Mouse (Mus musculus) kidney, postnatal 10 days (tissue): Measurements from ENCODE around the gene Vegfb.

Experiments used
- DNase-seq: peaks from one replicate; pipeline ENCODE4 v3.0.0; 2021; ENCODE audit warnings: mixed read lengths

The Vegfb gene

DNA sequence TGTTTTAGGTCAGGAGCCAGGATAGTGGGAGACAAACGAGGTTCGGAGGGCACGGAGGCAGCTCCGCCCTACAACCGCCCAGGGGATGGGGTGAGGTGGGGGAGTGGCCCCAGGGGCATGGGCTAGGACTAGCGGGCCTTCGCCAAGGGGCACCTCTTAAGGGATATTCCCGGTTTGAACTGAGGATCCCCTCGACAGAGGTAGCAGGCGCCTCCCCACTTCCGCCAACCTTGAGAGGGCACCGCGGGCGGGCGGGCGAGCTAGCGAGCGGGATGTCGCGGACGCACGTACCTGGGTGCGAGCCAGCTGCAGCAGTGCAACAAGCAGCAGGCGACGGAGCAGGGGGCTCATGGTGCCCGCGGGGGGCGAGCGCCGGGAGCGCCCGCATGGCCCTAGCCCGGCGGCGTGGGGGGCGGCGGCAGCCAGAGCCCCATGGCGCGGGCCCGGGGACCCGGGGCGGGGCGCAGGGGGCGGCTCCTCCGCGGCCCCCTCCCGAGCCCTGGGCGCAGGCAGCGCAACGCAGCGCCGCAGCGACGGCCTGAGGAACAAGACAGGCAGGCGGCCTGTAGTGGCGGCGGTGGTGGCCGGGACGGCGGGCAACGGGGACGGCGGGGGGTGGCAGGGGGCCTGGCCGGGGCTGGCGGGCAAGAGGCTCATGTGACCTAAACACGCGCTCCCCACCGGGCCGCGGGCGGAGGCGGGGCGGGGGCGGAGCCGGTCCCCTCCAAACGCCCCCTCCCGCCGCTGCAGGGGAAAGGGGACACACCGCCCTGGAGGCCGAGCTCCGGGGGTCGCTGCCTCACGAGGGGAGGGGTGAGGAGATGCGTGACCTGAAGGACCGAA, at the start of gene Vegfb:
Gene Vegfb, minus strand, starts transcription at position 591 of the 843 bp plus-strand sequence.
- peak; percentile 84 for DNase-seq

DNA sequence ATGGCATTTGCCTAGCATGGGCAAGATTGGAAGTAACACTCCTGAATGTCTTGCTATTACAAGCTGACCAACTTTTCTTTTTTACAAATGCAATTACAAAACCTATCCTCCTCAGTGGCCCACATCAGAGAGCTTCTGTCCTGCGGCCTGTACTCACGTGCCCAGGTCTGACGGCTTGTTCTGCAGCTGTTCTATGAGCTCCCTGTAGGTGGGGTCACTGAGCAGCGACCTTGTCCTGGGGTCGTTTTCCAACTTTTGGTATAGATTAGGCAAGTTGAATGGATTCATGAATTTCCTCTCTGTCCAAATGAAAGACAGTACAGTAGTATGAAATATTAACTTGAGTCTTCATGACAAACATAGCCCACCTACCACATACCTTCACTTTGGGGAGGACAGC, 46.6 kb upstream of the Vegfb start:
- no peak for DNase-seq

DNA sequence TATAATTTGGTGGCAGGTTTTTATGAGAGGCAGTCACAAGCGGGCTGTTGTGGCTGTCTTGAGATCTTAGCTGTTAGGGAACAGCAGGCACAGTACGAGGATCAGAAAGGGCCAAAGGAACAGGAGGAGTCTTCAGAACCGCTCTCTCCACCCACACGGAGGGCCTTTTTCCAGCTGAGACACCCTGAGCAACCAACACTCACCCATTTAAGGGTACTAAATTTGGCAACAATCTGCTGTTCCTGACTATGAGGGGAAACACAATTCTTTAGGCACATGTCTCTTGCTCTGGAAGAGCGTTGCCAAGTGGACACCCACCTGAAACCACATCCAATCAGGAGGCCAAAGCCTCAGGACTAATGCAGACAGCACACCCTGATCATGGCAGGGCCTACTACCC, 42.1 kb upstream of the Vegfb start:
- no peak for DNase-seq

DNA sequence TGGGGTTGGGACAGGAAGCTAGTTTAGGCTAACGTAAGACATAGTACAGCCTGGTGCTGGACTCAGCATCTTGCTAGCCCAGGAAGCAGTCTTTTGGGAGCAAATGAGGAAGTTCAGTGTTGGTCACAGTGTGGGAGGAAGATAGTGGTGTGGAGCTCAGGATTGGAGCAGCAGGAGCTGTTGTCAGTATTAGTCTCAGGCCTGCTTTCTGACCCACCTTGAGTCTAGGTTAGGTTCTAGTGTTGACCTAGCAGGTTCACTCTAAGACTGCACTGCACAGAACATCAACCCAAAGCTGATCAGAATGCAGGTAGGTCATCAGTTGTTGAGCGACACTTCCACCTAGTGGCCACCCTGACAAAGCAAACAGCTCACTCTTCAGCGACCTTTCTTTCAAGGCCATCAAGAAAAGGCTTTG, 32.8 kb upstream of the Vegfb start:
- DNase-seq: peak; percentile 75

DNA sequence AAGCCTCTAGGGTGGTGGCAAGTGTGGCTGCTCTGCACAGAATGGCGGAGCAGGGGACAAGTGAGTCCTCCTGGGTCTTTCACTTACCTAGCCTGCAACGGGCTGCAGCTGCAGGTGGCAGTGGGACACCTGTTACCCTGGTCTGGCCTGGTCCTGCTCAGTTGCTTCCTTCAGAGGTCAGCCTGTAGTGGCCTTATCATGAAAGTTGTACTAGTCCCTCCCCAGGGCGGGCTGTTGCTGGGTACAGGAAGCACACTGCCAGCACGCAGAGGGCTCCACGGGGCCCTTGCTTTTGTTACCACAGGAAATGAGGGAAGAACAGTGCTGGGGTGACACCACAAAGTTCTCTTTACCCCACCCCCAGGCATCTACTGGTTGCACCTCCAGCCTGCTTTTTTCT, 31.7 kb upstream of the Vegfb start, which contains the start of gene Fermt3:
Gene Fermt3, minus strand, starts transcription at position 279 of the 400 bp plus-strand sequence.
- peak; percentile 44 for DNase-seq

DNA sequence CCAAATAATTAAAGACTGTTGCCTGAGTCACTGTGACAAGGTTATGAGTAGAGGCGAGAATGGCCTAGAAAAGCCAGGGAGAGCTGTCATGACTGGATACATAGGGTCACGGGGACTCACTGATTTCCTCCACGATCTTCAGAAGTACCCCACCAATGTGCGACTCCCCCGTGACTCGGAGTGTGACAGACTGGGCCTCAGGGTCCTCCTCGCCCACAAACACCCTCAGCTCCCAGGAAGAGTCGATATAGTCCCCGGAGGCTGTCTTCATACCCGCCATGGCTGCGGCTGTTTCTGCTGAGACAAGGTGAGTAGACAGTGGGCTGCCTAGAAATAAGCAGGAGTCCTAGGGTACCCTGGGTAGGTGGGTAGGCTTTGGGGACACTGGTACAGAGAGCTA, 31.1 kb upstream of the Vegfb start:
- DNase-seq: no peak

DNA sequence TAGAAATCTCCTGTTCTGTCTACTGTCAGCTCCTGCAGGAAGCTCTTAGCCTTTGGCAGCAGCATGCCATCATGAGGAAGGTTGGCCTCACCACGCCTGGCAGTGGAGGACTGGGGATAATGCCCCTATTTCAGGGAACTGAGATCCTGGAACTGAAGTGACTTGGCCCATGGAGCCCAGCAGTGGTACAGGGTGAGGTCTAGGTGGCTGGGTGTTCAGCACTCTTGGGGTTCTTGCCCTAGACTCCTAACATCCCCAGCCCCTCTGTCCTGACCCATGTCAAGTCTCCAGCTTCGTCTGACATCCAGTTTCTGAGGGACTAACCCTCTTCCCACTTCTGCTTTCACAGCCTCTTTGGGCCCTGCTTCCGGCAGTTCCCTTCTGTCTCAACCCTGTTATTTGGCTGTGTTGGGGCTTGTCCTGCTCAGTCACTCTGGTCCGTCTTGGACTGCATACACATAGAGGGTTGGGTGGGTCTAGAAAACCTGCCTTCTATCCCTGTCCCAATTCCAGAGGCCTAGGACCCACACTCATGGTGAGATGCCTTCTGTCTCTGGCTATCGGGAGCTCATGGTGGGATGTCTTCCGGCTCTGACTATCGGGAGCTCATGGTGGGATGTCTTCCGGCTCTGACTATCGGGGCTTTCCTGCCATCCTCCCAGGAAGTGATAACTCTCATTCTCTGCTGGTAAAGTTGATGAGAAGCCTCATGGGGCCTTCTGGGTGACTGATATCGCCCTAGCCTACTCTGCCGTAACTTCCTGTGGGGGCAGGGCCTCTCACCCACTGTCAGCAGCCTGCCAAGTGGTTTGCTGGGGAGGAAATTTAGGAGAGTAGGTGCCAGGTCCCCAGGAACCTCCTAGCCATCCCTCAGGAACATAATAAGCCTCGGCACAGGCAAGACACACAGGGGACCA, 30.3 kb upstream of the Vegfb start:
- DNase-seq: no peak

DNA sequence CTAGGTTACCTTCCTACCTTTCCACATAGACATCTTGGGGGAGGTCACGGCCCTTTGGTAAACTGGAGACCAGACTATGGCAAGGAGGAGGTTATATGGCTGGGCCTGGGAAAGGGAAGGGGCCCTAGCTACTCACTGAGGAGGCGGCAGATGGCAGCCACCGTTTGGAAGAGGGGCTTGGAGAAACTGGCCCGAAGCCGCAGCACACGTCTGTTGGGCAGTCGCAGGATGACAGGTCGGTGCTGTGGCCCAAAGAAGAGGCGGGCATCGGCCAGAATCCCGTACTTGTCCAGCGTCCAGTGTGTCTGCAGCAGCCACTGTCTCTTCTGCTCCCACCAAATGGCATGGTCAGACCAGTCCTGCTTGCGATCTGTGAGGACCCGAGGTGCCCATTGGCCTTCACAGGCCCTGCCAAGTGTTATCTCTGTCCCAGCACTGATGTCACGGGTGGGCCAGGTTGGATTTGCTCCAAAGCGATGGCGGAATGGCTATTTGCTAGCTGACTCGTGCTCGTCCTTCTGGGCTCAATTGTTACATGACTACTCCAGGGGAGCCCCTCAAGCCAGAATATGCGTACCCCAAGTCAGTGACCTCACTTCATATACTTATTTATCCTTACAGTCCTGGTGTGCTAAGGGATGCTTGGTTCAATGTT, 27.2 kb upstream of the Vegfb start:
- no peak for DNase-seq

DNA sequence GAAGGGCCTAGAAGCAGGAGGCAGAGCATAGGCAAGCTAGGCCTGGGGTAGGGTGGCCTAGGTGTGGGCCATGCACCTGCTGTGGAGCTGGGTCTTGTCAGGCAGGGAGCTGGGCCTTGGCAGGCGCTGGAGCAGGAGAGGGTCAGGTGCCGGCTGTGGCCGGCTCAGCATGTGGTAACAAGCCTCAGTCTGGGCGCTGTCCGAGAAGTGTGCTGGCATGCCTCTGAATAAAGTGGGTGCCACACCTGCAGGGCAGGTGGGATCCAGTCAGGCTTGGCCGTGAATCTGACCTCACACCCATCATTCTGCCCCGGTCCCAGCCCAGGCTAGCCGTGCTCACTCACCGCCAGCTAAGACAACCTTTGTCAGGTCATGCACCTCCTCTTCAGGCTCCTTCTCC, 26.5 kb upstream of the Vegfb start:
- no peak for DNase-seq

DNA sequence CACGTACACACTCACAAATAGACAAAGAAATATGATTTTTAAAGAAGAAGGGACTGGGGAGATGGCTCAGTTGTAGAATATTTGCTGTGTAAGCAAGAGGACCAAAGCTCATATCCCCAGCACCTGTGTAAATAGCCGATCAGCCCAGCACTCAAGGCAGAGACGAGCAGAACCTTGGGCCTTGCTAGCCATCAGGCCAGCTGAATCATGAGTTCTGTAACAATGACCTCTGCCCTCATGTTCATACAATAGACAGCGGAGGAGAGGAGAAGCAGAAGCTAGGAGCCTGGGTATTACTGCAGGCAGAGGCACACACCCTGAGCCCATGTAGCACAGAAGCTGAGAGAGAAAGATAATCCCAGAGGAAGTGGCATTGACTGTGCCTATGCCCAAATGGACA, 25.0 kb upstream of the Vegfb start:
- no peak for DNase-seq

DNA sequence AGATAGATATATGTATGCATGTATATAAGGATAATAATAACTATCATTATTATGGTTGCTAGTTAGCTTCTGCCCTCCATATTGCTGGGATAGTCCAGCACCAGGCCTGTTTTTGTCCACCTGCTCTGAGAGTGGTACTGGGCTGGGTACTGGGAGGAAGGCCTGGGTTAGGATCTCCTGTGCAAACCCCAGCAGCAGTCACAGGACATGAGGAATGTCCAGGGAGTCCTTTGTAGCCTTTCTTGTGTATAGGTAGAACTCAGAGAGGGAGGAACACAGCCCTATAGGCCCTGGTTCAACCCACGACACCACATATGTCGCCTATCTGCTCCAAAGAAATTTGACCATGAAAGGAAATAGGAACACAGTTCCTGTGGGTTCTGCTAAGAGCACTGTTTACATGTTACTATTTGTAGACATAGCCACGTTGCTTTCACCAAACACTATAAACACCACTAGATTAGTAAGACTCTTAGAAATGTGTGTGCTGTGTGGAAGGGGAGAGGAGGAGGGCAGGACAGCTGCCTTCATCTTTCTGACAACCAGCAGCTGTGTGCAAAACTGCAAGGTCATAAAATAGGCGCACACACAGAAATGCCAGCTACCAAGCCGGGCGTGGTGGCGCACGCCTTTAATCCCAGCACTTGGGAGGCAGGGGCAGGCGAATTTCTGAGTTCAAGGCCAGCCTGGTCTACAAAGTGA, 19.6 kb upstream of the Vegfb start:
- DNase-seq: no peak

DNA sequence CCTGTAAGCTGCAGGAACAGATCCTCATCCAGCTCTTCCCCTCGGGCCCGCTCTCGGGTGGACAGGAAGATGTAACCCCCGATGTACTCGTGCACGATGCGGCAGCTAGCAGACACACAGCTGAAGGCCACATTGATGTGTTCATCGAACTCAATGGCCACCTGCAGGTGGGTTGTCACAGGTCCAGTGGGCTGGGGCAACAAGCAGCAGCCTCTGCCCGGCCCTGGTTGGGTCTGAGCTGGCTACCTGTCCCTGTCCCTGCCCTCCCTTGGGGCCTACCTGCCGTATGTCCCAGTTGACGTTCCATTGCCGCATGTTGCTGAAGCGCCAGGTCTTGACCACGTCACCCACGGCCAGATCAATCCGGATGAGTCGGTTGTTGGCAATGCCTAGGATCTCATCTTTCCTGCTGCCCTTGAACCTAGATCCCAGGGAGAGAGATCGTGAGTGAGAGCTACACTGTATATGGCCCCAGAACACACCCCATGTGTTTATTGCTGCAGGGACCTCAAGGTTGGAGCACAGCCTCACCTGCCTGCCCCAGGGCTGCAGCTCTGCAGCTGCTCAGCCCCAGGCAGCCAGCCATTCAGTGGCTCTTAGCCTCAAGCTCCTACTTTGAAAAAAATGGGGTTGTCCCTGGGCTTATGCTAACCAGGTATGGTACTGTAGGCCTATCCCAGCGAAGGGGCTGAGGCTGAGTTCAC, 12.1 kb upstream of the Vegfb start:
- no peak for DNase-seq

DNA sequence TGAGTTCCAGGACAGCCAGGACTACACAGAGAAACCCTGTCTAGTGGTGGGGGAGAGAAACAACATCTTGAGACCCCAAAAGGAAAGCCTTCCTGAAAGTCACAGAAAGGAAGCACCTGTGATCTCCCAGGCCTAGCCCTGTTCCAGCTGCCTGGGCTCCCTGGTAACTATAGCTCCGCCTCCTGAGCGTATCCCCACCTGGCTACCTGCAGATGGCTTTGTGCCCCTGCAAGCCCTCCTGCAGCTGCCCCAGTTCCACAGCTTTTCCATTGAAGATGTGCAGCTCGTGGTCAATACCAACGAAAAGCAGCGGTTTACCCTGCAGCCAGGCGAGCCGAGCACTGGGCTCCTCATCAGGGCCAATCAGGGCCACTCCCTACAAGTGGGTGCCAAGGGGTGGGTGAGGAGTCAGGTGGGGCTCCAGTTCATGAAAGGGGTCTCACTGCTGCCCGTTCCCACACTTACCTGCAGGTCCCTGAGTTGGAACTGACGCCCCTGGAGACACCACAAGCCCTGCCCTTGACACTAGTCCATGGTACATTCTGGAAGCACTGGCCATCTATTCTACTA, 10.4 kb upstream of the Vegfb start:
- no peak for DNase-seq

DNA sequence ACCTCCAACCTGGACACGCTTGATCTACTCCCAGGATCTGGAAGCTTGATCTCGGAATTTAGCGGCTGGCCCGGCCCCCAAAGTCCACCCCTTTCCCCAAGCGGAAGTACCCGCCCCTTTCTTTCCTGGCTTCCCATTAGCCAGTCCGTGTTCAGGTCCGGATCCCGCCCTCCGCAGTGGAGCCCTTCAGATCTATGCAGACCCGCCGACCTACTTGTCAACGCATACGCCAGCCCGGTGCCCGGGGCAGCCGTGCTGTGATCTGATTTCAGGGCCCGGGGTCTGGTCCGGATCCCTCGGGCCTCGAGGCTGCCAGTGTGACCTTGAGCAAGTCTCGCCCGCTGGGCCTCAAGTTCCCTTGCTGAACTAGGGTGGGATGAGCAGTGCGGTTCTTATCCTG, 8.6 kb upstream of the Vegfb start, which contains the start of the genes Nudt22 and Trpt1:
Gene Nudt22, minus strand, starts transcription at position 112 of the 400 bp plus-strand sequence.
Gene Trpt1, plus strand, starts transcription at position 126 of the 400 bp plus-strand sequence.
- DNase-seq: peak; percentile 94

DNA sequence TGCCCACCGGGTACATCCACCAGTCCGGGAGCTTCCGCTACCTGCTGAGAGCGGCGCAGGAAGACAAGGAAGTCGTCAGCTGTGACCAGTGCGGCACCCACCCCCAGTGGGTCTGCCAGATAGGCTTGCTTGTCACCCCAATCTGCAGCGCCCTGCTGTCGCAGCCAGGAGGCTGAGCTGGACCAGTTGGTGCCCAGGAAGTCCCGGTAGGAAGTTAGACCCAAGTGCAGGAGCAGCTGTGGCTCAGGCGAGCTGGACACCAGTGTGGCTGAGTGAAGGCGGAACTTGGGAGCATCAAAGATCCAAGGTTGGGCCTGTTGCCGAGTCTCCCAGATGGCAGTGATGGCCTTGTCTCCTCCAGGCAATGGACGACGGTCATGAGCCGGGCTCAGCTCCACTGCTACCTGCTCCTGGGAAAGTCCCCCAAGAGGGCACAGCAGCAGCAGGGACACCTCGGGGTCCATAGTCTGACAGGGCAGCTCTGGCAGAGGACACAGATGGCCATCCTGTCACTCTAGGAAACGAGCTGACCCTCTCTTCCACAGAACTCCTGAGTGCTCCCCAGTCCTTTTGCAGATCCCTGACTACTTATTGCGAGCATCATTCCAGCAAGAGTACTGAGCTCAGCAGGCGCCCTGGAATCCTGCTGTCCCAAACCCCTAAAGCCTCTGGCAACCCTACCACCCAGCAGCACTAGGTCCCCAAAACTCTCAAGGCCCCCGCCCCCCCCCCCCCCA, 8.0 kb upstream of the Vegfb start:
- no peak for DNase-seq

DNA sequence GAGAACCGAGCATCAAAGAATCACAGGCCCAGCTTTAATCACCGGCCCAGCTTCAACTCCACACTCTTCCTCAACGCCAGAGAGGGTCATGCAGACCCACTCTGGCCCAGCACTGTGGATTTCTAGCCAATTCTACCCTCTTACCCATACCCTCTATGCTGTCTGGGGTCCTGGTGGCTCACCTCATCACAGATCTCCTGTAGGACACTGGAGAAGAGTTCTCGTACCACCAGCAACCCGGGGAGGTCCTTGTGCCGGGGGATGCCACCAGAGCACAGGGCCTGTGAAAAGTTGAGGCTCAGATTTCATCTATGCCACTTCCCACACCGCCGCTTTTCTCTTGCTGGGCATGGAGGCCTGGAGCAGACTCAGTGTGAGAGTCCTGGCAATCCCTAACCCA, 7.0 kb upstream of the Vegfb start:
- DNase-seq: no peak

DNA sequence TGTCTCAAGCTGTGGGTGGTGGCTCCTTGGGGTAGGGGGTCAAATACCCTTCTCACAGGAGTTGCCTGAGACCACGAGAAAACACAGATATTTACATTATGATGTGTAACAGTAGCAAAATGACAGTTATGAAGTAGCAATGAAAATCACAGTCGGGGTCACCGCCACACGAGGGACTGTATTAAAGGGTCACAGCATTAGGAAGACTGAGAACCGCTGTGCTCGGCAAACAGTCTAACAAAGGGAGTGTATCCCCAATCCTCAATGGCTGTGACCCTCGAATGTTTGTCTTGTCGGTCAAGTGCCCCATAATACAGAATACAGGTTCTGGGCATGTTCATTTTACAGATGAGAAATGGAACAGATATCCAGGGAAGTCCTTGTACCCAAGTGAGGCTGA, 6.6 kb upstream of the Vegfb start:
- DNase-seq: no peak

DNA sequence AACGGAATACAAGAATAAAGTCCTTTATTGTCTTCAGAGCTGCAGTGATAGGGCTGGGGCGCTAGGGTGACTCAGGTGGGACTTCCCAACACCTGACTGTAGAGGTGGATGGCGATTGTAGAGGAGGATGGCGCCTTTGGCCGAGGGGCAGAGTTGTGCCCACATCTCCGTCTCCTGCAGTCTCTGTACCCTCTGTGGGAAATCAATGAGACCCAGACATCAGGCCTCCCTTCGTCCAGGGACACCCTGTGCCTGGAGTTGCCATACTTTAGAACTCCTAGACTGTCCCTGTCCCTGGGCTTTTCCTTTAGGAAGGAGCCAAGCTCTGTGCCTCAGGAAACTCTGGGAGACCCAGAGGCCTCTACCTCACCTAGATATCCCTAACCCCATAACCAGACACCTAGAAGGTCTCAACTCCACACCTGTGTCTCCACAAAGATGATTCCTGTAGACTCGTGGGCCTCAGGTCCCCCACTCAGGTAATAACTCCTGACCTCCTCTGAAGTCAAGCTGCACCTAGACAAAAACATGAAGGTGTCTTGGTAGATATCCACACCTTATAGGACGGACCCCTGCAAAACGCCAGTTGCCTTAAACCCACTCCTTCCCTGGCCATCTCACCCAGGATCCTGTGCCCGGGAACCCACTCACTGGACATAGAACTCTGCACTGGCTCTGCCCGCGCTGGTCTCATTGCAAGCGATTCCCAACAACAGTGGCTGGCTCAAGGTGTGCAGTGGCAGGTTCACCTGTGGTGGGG, 5.7 kb upstream of the Vegfb start:
- DNase-seq: no peak

DNA sequence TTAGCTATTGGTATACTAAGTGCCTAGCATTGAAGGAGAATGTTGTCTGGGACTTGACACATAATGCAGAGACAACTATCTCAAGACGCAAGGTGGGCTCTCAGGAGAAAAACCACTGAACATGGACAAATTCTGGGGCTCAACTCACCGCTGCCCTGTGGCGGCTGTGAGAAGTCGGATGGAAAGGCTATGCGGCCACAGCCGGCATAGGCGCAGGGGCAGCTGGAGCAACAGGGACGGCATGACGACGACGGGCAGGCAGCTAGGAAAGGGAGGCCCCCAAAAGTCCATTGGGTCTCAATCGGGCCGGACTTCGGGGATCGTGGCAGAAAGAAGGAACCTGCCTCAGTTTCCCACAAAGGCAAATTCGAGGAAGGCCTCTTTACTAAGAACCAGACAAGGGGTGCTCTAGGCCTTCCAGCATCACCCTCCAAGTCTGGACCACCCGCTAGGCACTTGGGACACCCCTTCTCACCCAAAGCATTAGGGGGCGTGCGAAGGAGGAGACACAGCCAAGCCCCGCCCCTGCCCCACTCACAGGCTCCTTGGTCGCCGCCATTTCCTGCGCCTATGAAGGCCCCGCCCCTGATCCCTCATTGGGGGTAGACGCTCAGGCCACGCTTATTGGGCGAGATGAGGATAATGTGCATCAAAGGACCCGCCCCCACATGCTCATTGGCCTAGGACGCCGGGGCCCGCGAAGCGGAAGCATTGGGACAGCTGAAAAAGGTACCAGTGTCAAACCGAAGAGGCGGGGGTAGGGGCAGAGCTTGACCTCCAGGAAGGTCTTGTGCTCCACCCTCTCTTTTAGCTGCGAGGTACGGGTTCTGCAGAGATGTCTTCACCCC, 4.8 kb upstream of the Vegfb start, which contains the start of gene Dnajc4:
Gene Dnajc4, minus strand, starts transcription at position 562 of the 848 bp plus-strand sequence.
- DNase-seq: peak; percentile 98
